Mouse (Mus musculus): ENCODE measurements at regions not wholly inside any gene's neighbourhood (a gene's known extent, or its start where the extent isn't known, plus 50 kb on each side); places are given as distances from the start of the nearest gene placed in this dataset.

GRCm38 (mm10) chr14:44915627-44916026 is 56.5 kb upstream of the Ptgdr start:
- Histone ChIP-seq H3K4me2 (ENCODE audit: insufficient read depth, low read depth, poor library complexity, severe bottlenecking) (no peak overlapping the region), H3K27ac (ENCODE audit: insufficient read depth, low read depth) (no peak overlapping the region), H3K9ac (ENCODE audit: insufficient read depth, low read depth) (no peak overlapping the region), H3K9me3 (replicated peaks; ENCODE audit: low read length) (no peaks in the 10 kb centered on the region), H3K27me3 (replicated peaks) (no peaks in the 10 kb centered on the region), H3K36me3 (replicated peaks in 1 of 2; ENCODE audit: control insufficient read depth in 1 of 2, insufficient read depth in 1 of 2, low read length in 1 of 2) (no peaks in the 10 kb centered on the region), H3K4me3 (replicated peaks in 1 of 3; ENCODE audit: low read depth in 2 of 3, low read length in 2 of 3, poor library complexity in 1 of 3) (no peak overlapping the region), H3K79me2 (replicated peaks; ENCODE audit: control insufficient read depth, extremely low read depth, insufficient read depth, poor library complexity, severe bottlenecking) (no peaks in the 10 kb centered on the region), H3K4me1 (ENCODE audit: control insufficient read depth in 1 of 2, insufficient read depth in 2 of 2) (peaks cover 0 to 10% of the 10 kb centered on the region in 2 experiments; a peak in 3 of 4 replicates)
- no peak for DNase-seq (ENCODE audit: extremely low read depth)
- TF ChIP-seq SIN3A (IDR thresholded peaks at IDR 0.05; ENCODE audit: low read length) = no peak
- TF ChIP-seq BHLHE40 (IDR thresholded peaks at IDR 0.05; ENCODE audit: low read depth, low read length) = no peak
- no peak for TF ChIP-seq MAFK (IDR thresholded peaks at IDR 0.05; ENCODE audit: insufficient replicate concordance, low read length)
- TF ChIP-seq ZNF384 (IDR thresholded peaks at IDR 0.05; ENCODE audit: low read depth, low read length) = no peak
- no peak for TF ChIP-seq CHD1 (IDR thresholded peaks at IDR 0.05; ENCODE audit: low read depth, low read length)
- TF ChIP-seq RCOR1 (conservative IDR thresholded peaks at IDR 0.05; ENCODE audit: low read depth, low read length) = no peak
- no peak for TF ChIP-seq TBP (conservative IDR thresholded peaks at IDR 0.05; ENCODE audit: low read depth, low read length)
- no peak for TF ChIP-seq MEF2A (IDR thresholded peaks at IDR 0.05; ENCODE audit: borderline replicate concordance, low read depth, low read length)
- no peak for TF ChIP-seq MAX (IDR thresholded peaks at IDR 0.05; ENCODE audit: low read length)
- TF ChIP-seq MYC (IDR thresholded peaks at IDR 0.05; ENCODE audit: low read depth, low read length) = no peak
- no peak for TF ChIP-seq ELF1 (IDR thresholded peaks at IDR 0.05; ENCODE audit: low read depth, low read length)
- TF ChIP-seq ZC3H11A (IDR thresholded peaks at IDR 0.05; ENCODE audit: low read depth, low read length) = no peak
- no peak for TF ChIP-seq ZKSCAN1 (IDR thresholded peaks at IDR 0.05; ENCODE audit: borderline replicate concordance, low read depth, low read length)
- no peak for TF ChIP-seq ZMIZ1 (IDR thresholded peaks at IDR 0.05; ENCODE audit: low read depth, low read length)
- TF ChIP-seq CTCF (conservative IDR thresholded peaks at IDR 0.05 in 1 of 2, IDR thresholded peaks at IDR 0.05 in 1 of 2; ENCODE audit: low read depth in 2 of 2, low read length in 2 of 2) = no peak
- TF ChIP-seq UBTF (IDR thresholded peaks at IDR 0.05; ENCODE audit: low read depth, low read length) = no peak
- no peak for TF ChIP-seq JUN (IDR thresholded peaks at IDR 0.05; ENCODE audit: insufficient read depth, low read depth, low read length)
- TF ChIP-seq E2F4 (IDR thresholded peaks at IDR 0.05; ENCODE audit: insufficient replicate concordance, low read depth, low read length) = no peak
- TF ChIP-seq POLR2AphosphoS2 (IDR thresholded peaks at IDR 0.05; ENCODE audit: low read depth, low read length) = no peak
- in situ Hi-C loops (cut with MboI; ENCODE audit: low pct_ligation_motif_present, low pct_unique_long_range_greater_than_20kb, low sequenced_read_pairs) = no loop called here
- dilution Hi-C loops (cut with MboI; ENCODE audit: extremely low pct_ligation_motif_present, extremely low pct_unique_long_range_greater_than_20kb, low sequenced_read_pairs) = no loop called here

- in situ Hi-C loops (cut with MboI; ENCODE audit: low pct_ligation_motif_present, low pct_unique_long_range_greater_than_20kb, low sequenced_read_pairs) = no loop called here
- no peaks in the 10 kb centered on the region for H3K79me2 ChIP-seq (replicated peaks; ENCODE audit: control insufficient read depth, extremely low read depth, insufficient read depth, poor library complexity, severe bottlenecking)
- no peak for TF ChIP-seq E2F4 (IDR thresholded peaks at IDR 0.05; ENCODE audit: insufficient replicate concordance, low read depth, low read length)
- no peak for TF ChIP-seq TCF12 (IDR thresholded peaks at IDR 0.05; ENCODE audit: low read depth, low read length)
- TF ChIP-seq RCOR1 (conservative IDR thresholded peaks at IDR 0.05; ENCODE audit: low read depth, low read length) = no peak
- no peak for TF ChIP-seq POLR2A (IDR thresholded peaks at IDR 0.05; ENCODE audit: low read depth, low read length)
- no peak for TF ChIP-seq RAD21 (IDR thresholded peaks at IDR 0.05; ENCODE audit: low read depth, low read length)
- no peak for TF ChIP-seq MAZ (IDR thresholded peaks at IDR 0.05; ENCODE audit: low read depth, low read length)
- no peak for TF ChIP-seq MXI1 (IDR thresholded peaks at IDR 0.05; ENCODE audit: low read depth, low read length)
- no peak for TF ChIP-seq MYC (IDR thresholded peaks at IDR 0.05; ENCODE audit: low read depth, low read length)
- TF ChIP-seq ZNF384 (IDR thresholded peaks at IDR 0.05; ENCODE audit: low read depth, low read length) = no peak
- no peak for TF ChIP-seq ELF1 (IDR thresholded peaks at IDR 0.05; ENCODE audit: low read depth, low read length)
These were observed 53.6 kb upstream of the Ptgdr start for GRCm38 (mm10) chr14:44912740-44913139.

More at GRCm38 (mm10) chr14:44912740-44913139, 53.6 kb upstream of the Ptgdr start:
- H3K9me3 ChIP-seq (replicated peaks; ENCODE audit: low read length) = no peaks in the 10 kb centered on the region
- no peak overlapping the region for H3K4me2 ChIP-seq (ENCODE audit: insufficient read depth, low read depth, poor library complexity, severe bottlenecking)
- H3K36me3 ChIP-seq (replicated peaks in 1 of 2; ENCODE audit: control insufficient read depth in 1 of 2, insufficient read depth in 1 of 2, low read length in 1 of 2) = no peaks in the 10 kb centered on the region
- H3K9ac ChIP-seq (ENCODE audit: insufficient read depth, low read depth) = no peak overlapping the region
- dilution Hi-C loops (cut with MboI; ENCODE audit: extremely low pct_ligation_motif_present, extremely low pct_unique_long_range_greater_than_20kb, low sequenced_read_pairs) = no loop called here
- H3K27me3 ChIP-seq (replicated peaks) = no peaks in the 10 kb centered on the region
- H3K27ac ChIP-seq (ENCODE audit: insufficient read depth, low read depth) = no peak overlapping the region
- H3K4me1 ChIP-seq (ENCODE audit: control insufficient read depth in 1 of 2, insufficient read depth in 2 of 2) = no peaks in the 10 kb centered on the region
- no peak for DNase-seq (ENCODE audit: extremely low read depth)
- H3K4me3 ChIP-seq (replicated peaks in 1 of 3; ENCODE audit: low read depth in 2 of 3, low read length in 2 of 3, poor library complexity in 1 of 3) = no peak overlapping the region

All from CH12.LX (cell line).